Mouse (Mus musculus) cerebellum, postnatal 14 days (tissue): ENCODE measurements around the gene Ccdc152.

Experiments used
- DNase-seq, 2 experiments: peaks; one replicate each; pipeline ENCODE4 v3.0.0; 2021; ENCODE audit warnings: mixed read lengths in 2 of 2

The Ccdc152 gene

DNA sequence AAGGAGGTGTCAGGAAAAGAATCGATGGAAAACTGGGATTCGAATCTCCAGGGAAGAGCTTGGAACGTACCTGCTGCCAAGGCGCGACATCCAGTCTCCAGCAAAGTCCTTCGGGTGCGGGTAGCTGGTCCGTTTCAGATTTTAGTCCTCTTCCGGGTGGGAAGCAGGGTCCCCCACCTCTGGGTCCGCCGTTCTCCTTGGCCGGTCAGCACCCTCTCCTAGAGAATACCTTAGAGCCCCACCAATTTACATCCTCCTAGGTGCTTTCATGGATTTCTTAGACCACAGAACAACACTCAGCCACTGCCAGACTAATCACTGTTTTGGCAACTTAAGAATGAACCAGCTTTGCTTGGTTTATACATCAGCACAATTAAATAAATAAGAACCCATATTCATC lies at the start of gene Ccdc152:
TSS of gene Ccdc152 (minus strand) at position 101 of the 400 bp plus-strand sequence.
- no peak for DNase-seq

GRCm38 (mm10) chr15:3349306-3350064 lies 46.2 kb upstream of the Ccdc152 start:
- no peak for DNase-seq

DNA sequence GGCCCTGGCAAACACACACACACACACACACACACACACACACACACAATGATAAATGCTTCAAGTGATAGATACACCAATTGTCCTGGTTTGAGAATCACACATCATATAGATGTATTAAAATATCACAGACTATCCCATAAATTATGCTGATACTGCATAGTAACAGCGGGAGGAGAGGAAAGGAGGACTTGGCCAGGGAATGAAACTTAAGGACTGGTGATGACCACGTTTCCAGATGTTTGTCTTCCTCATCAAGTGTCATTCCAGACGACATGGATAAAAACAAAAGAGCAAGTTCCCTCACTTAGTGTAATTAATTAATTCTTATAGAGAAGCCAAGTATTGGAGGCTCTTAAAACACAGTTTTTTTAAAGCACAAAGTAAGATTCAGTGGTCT lies 43.4 kb upstream of the Ccdc152 start:
- DNase-seq: no peak

- DNase-seq: peak; percentile 10 to 31
These were observed 41.2 kb upstream of the Ccdc152 start for GRCm38 (mm10) chr15:3344555-3344954.

GRCm38 (mm10) chr15:3341806-3342582 lies 38.7 kb upstream of the Ccdc152 start:
- DNase-seq: peak; percentile 85 to 87

DNA sequence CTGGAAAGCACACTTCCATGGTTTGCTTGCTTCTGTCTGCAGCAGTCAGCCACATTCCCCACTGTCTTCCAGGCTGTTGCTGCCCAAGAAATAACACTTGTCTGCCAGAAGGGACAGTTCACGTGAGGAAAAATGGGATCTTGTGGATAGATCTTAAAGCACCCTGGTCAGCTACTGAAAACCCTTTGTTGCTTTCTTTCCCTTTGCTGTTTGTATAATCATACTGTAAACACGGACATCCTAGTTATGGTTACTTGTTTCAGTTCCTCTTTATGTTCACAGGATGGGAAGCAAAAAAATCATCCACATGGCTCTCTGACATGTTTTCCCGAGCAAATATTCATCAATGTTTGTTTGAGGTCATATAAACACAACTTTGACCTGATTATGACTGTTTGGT lies 36.5 kb upstream of the Ccdc152 start:
- no peak for DNase-seq

DNA sequence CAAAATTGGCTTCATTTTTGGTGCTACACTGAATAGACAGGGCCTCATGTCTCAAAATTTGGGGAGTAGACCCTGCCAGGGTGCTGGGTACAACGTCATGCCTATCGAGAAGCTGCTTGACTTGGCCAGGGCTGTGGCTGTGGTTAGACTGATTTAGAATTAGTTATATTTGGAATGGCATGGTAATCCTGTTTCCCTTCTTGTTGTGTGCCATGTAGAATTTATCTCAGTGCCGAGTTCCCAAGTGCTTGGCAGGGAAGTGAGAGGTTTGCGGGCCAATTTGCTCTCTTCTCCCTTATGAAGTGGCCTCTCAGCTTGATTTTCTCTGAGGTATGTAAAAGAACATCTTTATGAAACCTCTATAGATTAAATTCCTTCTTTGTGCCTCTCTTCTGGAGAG lies 29.2 kb upstream of the Ccdc152 start:
- no peak for DNase-seq

- no peak for DNase-seq
These were observed 28.5 kb upstream of the Ccdc152 start for GRCm38 (mm10) chr15:3331813-3332212.

- DNase-seq: no peak
These were observed 27.0 kb upstream of the Ccdc152 start for GRCm38 (mm10) chr15:3330291-3330690.

DNA sequence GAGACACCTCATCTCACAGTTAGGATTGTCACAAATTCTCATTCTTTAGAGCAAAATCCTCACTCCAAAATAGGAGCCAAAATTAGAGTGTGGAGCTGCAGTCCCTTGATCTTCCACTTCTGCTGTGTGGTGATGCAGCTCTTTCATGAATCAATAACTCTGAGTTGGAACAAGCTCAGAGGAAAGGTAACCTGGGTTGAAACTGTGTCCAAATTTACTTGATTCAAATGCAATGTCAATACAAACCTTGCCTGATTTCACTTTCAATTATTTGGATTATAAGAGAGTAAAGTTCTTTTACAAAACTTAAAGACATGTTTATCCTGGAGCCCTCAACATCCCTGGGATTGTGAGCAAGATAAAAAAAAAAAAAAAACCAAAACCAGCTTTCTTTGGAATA lies 19.7 kb upstream of the Ccdc152 start:
- no peak for DNase-seq

- peak in 1 of 2 experiments; percentile 7 for DNase-seq
These were observed 16.6 kb upstream of the Ccdc152 start for GRCm38 (mm10) chr15:3319929-3320328.

DNA sequence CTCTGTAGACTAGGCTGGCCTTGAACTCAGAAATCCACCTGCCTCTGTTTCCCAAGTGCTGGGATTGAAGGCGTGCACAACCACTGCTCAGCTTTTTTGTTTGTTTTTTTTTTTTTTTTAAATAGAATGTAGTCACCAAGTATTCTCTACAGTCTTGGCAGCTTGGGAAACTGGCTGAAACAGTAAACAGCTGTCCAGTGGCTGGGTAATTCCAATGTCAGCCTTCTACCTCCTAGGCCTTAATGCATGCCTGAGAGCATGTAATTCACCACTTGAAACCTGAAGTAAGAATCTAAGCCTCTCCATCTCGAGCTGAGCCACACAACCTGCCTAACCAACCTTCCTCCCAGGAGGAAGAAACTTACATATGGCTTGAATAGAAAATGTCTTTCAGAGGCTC lies 13.3 kb upstream of the Ccdc152 start:
- no peak for DNase-seq

GRCm38 (mm10) chr15:3312937-3313336 lies 9.6 kb upstream of the Ccdc152 start:
- peak in 1 of 2 experiments; percentile 2 for DNase-seq

- DNase-seq: no peak
These were observed 6.5 kb upstream of the Ccdc152 start for GRCm38 (mm10) chr15:3309856-3310255.

- DNase-seq: no peak
These were observed 2.8 kb downstream of the Ccdc152 start for GRCm38 (mm10) chr15:3300361-3301100.

DNA sequence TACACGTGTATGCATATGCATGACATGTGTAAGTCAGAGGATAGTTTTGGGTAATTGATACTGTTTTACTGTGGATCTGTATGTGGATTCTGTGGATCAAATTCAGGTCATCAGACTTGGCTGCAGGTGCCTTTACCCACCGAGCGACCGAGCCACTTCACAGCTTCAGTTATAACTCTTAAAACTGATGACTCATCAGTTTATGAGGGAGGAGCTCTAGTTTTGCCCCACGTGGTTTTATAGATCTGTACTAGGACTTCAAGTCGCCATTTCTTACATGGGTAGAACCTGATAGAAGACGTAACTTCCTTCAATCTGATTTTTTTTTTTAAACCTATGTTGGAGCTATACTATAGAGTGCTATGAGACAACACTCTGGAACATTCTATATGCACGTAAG lies 5.7 kb downstream of the Ccdc152 start:
- DNase-seq: no peak

GRCm38 (mm10) chr15:3295986-3296385 lies 7.3 kb downstream of the Ccdc152 start:
- DNase-seq: peak in 1 of 2 experiments; percentile 18

DNA sequence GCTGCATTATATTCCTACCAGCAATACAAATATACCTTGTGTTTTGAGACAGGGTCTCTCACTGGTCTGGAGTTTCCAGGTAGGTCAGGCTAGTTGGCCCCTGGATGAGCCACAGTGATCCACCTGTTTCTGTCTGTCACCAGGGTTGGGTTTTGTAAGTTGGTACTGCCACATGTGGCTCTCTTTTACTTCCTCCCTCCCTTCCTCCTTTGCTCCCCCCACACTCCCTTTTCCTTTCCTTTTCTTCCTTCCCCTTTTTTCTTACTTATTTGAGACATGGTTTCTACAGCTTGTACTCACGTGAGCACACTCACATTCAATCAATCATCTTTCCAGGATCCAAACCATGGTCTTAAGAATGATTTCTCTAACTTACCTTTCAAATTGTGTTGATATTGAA lies 9.8 kb downstream of the Ccdc152 start:
- no peak for DNase-seq

DNA sequence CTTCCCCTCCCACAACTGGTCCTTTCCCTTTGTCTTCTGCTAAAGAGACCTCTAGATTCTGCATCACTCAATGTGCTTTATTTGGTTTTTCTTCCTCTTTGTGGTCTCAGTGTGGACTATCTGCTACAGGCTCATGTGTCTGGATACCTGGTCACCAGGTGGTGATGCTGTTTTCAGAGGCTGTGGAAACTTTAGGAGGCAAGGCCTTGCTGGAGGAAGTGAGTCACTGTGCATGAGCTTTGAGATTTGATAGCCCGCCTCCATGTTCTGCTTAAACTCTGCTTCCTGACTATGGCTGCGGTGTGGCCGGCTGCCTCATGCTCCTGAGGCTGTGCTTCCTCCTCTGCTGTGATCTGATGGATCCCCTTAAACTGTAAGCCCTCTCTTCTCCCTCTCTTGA lies 12.9 kb downstream of the Ccdc152 start:
- DNase-seq: no peak

DNA sequence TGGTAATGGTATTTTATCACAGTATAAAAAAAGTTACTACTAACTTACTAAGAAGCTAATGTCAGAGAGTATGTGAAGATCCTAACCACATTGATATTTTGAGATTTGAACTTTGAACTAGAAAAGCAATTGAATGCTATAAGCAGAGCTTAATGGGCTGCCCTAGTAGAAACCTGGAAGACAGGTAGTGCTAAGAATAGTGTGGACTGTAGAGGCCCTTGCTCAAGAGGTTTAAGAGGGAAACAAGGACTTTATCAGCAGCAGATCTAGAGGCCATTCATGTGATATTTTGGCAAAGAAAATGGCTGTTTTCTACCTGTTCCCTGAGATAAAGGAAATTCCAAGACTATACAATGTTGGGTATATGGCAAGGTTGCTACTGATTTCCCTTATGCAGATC lies 17.3 kb downstream of the Ccdc152 start:
- no peak for DNase-seq

- no peak for DNase-seq
These were observed 21.6 kb downstream of the Ccdc152 start for GRCm38 (mm10) chr15:3281737-3282136.

GRCm38 (mm10) chr15:3281216-3281615 lies 22.1 kb downstream of the Ccdc152 start:
- no peak for DNase-seq

DNA sequence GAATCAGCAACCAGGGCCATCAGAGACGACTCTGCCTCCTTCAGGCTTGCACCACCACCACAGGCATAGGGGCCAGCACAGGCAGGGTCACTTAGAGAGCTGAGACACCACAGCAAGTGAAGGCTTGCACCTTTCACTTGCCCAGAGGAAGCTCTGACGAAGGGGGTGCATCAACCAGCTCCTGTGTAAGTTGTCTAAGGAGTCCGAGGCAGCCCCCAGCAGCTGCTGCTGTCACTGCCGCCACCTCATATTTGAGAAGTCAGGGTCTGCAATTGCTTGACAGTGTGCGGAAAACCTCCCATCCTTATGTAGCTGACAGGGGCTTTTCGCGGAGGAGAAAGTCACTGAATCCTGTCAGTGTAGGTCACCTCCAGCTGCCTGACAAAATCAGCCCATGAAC lies 24.1 kb downstream of the Ccdc152 start:
- no peak for DNase-seq

DNA sequence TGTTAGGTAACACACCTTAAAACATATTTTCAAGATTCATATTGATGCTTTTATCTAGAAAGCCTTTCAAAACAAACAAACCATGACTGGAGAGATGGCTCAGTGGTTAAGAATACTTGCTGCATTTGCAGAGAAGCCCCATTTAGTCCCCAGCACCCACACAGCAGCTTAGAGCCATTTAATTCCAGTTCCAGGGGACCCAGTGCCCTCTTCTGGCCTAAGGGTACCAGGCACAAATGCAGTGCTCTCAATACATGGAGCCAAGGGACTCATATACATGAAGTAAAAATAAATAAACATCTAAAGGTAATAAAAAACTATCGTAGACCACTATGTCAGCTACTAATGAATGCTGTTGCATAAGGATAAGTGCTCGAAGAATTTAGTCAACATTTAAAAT lies 25.9 kb downstream of the Ccdc152 start:
- DNase-seq: no peak
